In the genomic region with DNA sequence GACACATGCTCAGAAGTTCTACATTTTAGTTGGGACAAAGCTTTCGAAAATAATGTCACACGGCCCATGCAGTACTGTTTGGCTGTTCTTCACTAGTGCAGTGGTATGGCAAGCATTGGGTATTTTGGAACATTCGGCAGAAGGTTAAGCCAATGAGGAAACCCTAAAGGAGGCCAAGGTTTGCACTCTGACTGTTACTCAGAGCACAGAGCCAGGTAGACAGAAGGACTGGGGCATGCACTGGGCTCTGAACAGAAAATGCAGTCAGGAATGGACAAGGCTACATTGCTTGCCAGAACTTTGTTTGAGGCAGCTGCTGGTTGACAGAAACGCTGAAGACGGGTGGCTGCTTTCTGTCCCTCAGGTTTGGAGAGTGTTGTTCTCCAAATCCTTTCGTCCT, we compare ENCODE assay signal across 12 mouse cellular contexts.
"Had no signal": no experiment of that assay in that cellular context is flagged by ENCODE, and none has a peak within 500 bp of the region (broad histone marks: within the 10 kb centered on the region; RNA-seq: fewer than 3 reads in every experiment).

No protein-coding gene starts in this region.

- DNase-seq: kidney, postnatal 14 days; lung, embryonic 14.5 days; lung, postnatal 10 days; right cerebral cortex, postnatal 25 days had no signal

- ATAC-seq: liver, embryonic 12.5 days; midbrain, embryonic 16.5 days had no signal

- H3K4me1 ChIP-seq: kidney, embryonic 15.5 days; limb, embryonic 15.5 days; liver, embryonic 12.5 days; megakaryocyte, embryonic 14.5 days; neural tube, embryonic 13.5 days had no signal

- H3K27ac ChIP-seq: kidney, embryonic 15.5 days; limb, embryonic 15.5 days; liver, embryonic 12.5 days; macrophage; neural tube, embryonic 13.5 days had no signal

- H3K9ac ChIP-seq: kidney, embryonic 15.5 days; limb, embryonic 15.5 days; liver, embryonic 12.5 days; lung, embryonic 14.5 days; neural tube, embryonic 13.5 days had no signal

- H3K9me3 ChIP-seq: kidney, embryonic 15.5 days; limb, embryonic 15.5 days; liver, embryonic 12.5 days; neural tube, embryonic 13.5 days had no signal

- H3K36me3 ChIP-seq: kidney, embryonic 15.5 days; limb, embryonic 15.5 days; liver, embryonic 12.5 days; neural tube, embryonic 13.5 days had no signal

- H3K4me3 ChIP-seq: kidney, embryonic 15.5 days; limb, embryonic 15.5 days; liver, embryonic 12.5 days; megakaryocyte, embryonic 14.5 days; neural tube, embryonic 13.5 days had no signal

- H3K27me3 ChIP-seq: kidney, embryonic 15.5 days; limb, embryonic 15.5 days; liver, embryonic 12.5 days; megakaryocyte, embryonic 14.5 days; neural tube, embryonic 13.5 days had no signal

- H3K4me2 ChIP-seq: kidney, embryonic 15.5 days; limb, embryonic 15.5 days; liver, embryonic 12.5 days; lung, embryonic 14.5 days; midbrain, embryonic 11.5 days; neural tube, embryonic 13.5 days had no signal
